Mouse (Mus musculus): ENCODE data around the gene Pzp.

DNA sequence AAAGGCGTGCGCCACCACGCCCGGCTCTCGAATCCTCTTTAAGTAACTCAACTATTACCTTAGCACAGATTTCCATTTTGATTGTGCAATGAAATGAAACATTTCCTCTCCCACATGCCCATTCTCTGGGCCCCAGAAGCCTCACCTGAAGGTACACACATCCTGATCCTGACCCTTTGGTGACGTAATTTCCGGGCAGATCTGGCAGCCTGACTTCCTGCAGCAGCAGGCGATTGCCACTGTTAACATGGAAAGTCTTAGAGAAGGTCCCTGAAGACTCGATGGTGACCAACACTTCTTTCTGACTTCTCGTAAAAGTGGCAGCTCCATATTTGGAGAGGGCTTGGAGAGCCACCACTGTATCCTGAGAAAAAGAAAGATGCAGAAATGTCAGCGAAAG is 38.8 kb downstream of the Pzp start:
- no peak for TF ChIP-seq CTCF (IDR thresholded peaks at IDR 0.05)
- TF ChIP-seq POLR2A (IDR thresholded peaks at IDR 0.05; ENCODE audit: insufficient read depth, low read depth, low read length): no peak
- no peak for TF ChIP-seq EP300 (IDR thresholded peaks at IDR 0.05; ENCODE audit: insufficient read depth, low read depth, low read length)
